Mouse (Mus musculus) liver, embryonic 14 days (tissue): ENCODE data around the gene Nudt2. TPM values are rescaled to one million over a fixed set of nuclear protein-coding genes. Genes with fewer than 3 reads are reported as not detected.

Source experiments
- polyA plus RNA-seq: library from polyadenylated mRNA; depleted of rRNA; stranded (reverse); fragments of >200 nt; gene quantifications from 2 replicates; pipeline ENCODE4 v1.2.3, GENCODE M21; 2012; rRNA removed

Gene Nudt2
- polyA plus RNA-seq = 14.3 and 14.6 TPM in 2 replicates

DNA sequence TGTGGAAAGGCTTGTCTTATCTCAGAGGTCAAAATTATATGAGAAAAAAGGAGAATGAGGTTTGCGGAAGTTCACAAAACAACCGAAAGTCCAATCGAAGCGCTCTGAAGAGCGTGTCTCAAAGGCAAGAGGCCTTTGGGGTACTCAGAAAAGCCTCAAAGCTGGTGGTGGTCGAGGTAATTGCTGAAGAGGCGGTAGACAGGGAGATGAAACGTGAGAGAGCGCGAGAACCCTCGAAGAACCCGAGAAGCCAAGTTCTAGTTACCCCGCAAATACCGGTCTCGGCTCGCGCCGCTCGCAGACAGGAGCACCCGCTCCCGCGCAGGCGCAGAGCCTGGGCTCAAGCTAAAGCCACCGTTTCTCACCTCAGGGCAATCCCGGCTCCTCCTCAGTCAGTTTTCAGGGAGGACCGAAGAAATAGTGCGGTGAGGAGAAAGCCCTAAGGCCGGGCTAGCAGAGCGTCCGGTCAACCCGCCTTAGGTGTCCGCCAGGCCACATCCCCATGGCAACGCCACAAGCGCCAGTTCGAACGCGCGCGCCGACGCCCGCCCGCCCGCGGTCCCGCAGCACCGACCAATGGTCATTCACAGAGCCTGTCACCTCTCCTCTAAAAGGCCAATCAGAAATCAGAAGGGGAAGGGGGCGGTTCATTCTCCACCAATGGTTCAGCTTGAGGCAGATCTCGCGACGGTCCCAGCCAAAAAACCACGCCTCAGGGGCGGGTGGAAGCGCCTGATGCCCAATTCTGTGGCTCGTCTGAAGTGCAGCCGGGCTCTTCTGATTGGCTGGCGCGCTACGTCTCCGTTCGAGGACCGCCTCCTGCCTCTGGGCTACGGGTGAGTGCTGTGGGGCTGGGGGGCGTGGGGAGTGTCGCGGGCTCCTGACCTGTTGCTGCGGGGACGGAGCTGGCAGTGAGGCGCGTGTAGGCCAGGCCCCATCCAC, at the start of gene Nudt2, which contains the start of gene Kif24:
Nudt2 (plus strand) TSS at position 807 of the 942 bp plus-strand sequence.
Kif24 (minus strand) TSS at position 543 of the 942 bp plus-strand sequence.

DNA sequence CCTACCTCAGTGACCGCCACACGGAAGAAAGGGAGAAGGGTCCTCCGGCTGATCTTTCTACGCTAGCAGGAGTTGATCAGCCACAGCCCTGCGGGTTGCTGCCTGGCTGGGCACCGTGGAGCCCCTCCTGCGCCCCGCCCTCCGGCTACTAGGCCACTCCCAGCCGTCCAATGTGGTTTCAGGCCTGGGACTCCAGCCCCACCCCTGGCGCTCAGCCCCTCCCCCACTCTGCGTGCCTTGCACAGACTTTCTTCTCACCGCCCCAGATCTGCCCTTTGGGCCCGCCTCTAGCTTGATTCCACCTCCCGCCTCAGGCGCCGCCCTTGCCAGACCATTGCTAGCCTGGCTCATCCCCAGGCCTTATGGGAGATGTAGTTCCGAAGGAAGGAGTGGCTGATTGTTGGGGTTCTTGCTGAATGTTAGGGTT, 38.0 kb downstream of the Nudt2 start, which contains the start of gene AI464131:
AI464131 (minus strand) TSS at position 91 of the 427 bp plus-strand sequence.

GRCm38 (mm10) chr4:41517233-41517632, 52.3 kb downstream of the Nudt2 start, which contains the start of gene 1110017D15Rik:
TSS of gene 1110017D15Rik (minus strand) at chr4:41517333.

Other genes with a start within 250 kb of the Nudt2 start
- gene Ubap2, start 190.0 kb upstream of the Nudt2 start, polyA plus RNA-seq = 13.7 and 19.4 TPM in 2 replicates
- 27.9 and 35.3 TPM in 2 replicates for gene Dcaf12, start 150.3 kb upstream of the Nudt2 start, polyA plus RNA-seq
- 16.5 and 18.8 TPM in 2 replicates for gene Ubap1, start 116.2 kb upstream of the Nudt2 start, polyA plus RNA-seq
- 3.6 and 4.6 TPM in 2 replicates for gene Kif24, start 264 bp upstream of the Nudt2 start, polyA plus RNA-seq
- gene AI464131, start 37.9 kb downstream of the Nudt2 start, polyA plus RNA-seq = 0.50 and 0.59 TPM in 2 replicates
- gene 1110017D15Rik, start 52.2 kb downstream of the Nudt2 start, polyA plus RNA-seq = not detected in 2 replicates
- gene Fam219a, start 104.4 kb downstream of the Nudt2 start, polyA plus RNA-seq = 1.6 and 1.8 TPM in 2 replicates
- gene Dnaic1, start 104.6 kb downstream of the Nudt2 start, polyA plus RNA-seq = 1.3 and 1.6 TPM in 2 replicates
- gene Enho, start 175.2 kb downstream of the Nudt2 start, polyA plus RNA-seq = 1.1 and 1.3 TPM in 2 replicates
- 0.69 and 0.75 TPM in 2 replicates for gene Cntfr, start 231.9 kb downstream of the Nudt2 start, polyA plus RNA-seq
- gene Il11ra1, start 234.8 kb downstream of the Nudt2 start, polyA plus RNA-seq = 13.2 and 13.6 TPM in 2 replicates
- 22.3 and 26.0 TPM in 2 replicates for gene Rpp25l, start 248.4 kb downstream of the Nudt2 start, polyA plus RNA-seq